Mouse (Mus musculus) midbrain, embryonic 16.5 days (tissue): ENCODE measurements at regions not wholly inside any gene's neighbourhood (a gene's known extent, or its start where the extent isn't known, plus 50 kb on each side); places are given as distances from the start of the nearest gene placed in this dataset.
"Not testable (repeated sequence)": the region's sequence is repeated elsewhere in the genome, so short reads cannot be mapped to it uniquely, and the experiment has no call there.

Experiments used
- ATAC-seq: fragments of 200-750 bp; cut with Nextera tagmentation; 2 replicates; pipeline ENCODE4 v1.8.0; 2017; ENCODE audit warnings: moderate TSS enrichment
- H3K27ac ChIP-seq: fragments of 300-500 bp; sonication (generic); 2 replicates; pipeline ENCODE4 v1.5.1; 2014; ENCODE audit warnings: mild to moderate bottlenecking, low read length, mixed read lengths
- H3K27me3 ChIP-seq: fragments of 300-500 bp; sonication (generic); 2 replicates; pipeline ENCODE4 v1.6.1; 2014; ENCODE audit warnings: low read depth, low read length, mixed read lengths; ENCODE audit not compliant: control insufficient read depth, insufficient read depth
- H3K36me3 ChIP-seq: fragments of 300-500 bp; sonication (generic); 2 replicates; pipeline ENCODE4 v1.6.1; 2014; ENCODE audit warnings: mild to moderate bottlenecking, low read length, moderate library complexity, mixed read lengths; ENCODE audit not compliant: control insufficient read depth, insufficient read depth
- H3K4me1 ChIP-seq: fragments of 300-500 bp; sonication (generic); 2 replicates; pipeline ENCODE4 v1.6.1; 2014; ENCODE audit warnings: mild to moderate bottlenecking, low read length, mixed read lengths; ENCODE audit not compliant: control insufficient read depth, insufficient read depth
- H3K4me2 ChIP-seq: fragments of 300-500 bp; sonication (generic); 2 replicates; pipeline ENCODE4 v1.6.1; 2014; ENCODE audit warnings: mild to moderate bottlenecking, low read length, mixed read lengths
- H3K4me3 ChIP-seq: fragments of 300-500 bp; sonication (generic); 2 replicates; pipeline ENCODE4 v1.5.1; 2014; ENCODE audit warnings: low read depth, mild to moderate bottlenecking, low read length, moderate library complexity, mixed read lengths
- H3K9ac ChIP-seq: fragments of 300-500 bp; sonication (generic); 2 replicates; pipeline ENCODE4 v1.6.1; 2014; ENCODE audit warnings: low read depth, low read length, mixed read lengths
- H3K9me3 ChIP-seq: fragments of 300-500 bp; sonication (generic); replicated peaks from 2 replicates; pipeline ENCODE4 v1.6.1; 2014; ENCODE audit warnings: mild to moderate bottlenecking, low read length, mixed read lengths; ENCODE audit not compliant: control insufficient read depth, poor library complexity, severe bottlenecking
- WGBS: fragments of 180-500 bp; shearing (Covaris S2); extraction: QIAGEN DNeasy Blood & Tissue Kit; methylation state at CpG from one replicate; pipeline ENCODE4 v1.1.7; 2014; 5-methylcytosine and 5-hydroxymethylcytosine counted together

GRCm38 (mm10) chr1:64376426-64376825 is 156.0 kb upstream of the Creb1 start:
- not testable (repeated sequence) for H3K9me3 ChIP-seq, H3K27ac ChIP-seq, H3K27me3 ChIP-seq, H3K36me3 ChIP-seq, H3K4me2 ChIP-seq, ATAC-seq, H3K9ac ChIP-seq, H3K4me3 ChIP-seq
- peaks cover 11% of the 10 kb centered on the region for H3K4me1 ChIP-seq
- 93% methylated on average over 1 of the region's 1 CpGs for WGBS

- Histone ChIP-seq H3K36me3 (no peaks in the 10 kb centered on the region), H3K27me3 (no peaks in the 10 kb centered on the region), H3K4me2 (no peak overlapping the region), H3K9ac (no peak overlapping the region), H3K4me1 (no peaks in the 10 kb centered on the region), H3K27ac (no peak overlapping the region), H3K4me3 (no peak overlapping the region), H3K9me3 (no peaks in the 10 kb centered on the region)
- ATAC-seq = no peak
- WGBS = 69% methylated on average over 13 of the region's 13 CpGs
These were observed 158.0 kb upstream of the Creb1 start for GRCm38 (mm10) chr1:64374286-64375071.

DNA sequence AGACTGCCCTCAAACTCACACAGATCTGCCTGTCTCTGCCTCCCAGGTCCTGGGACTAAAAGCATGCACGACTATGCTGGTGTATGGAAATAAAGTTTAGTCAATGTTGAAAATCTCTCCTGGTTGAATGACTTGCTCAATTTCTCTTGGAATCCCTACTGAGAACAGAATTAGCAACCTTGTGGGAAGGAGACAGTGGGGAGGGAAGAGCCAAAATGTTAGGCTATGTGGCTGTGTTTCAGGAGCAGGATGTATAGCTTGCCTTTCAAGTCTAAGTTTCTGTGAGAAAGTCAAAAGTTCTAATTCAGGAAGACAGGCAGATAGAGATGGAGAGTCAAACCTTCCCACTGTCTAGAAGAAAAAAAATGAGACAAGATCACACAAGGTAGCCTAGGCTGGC is 168.3 kb upstream of the Creb1 start:
- Histone ChIP-seq H3K9me3 (no peaks in the 10 kb centered on the region), H3K9ac (no peak overlapping the region), H3K4me2 (no peak overlapping the region), H3K27ac (no peak overlapping the region), H3K27me3 (no peaks in the 10 kb centered on the region), H3K4me1 (peaks cover 3% of the 10 kb centered on the region; the same call in 1 of the 2 replicates), H3K4me3 (no peak overlapping the region), H3K36me3 (no peaks in the 10 kb centered on the region)
- WGBS = 82% methylated on average over 1 of the region's 1 CpGs
- no peak for ATAC-seq

DNA sequence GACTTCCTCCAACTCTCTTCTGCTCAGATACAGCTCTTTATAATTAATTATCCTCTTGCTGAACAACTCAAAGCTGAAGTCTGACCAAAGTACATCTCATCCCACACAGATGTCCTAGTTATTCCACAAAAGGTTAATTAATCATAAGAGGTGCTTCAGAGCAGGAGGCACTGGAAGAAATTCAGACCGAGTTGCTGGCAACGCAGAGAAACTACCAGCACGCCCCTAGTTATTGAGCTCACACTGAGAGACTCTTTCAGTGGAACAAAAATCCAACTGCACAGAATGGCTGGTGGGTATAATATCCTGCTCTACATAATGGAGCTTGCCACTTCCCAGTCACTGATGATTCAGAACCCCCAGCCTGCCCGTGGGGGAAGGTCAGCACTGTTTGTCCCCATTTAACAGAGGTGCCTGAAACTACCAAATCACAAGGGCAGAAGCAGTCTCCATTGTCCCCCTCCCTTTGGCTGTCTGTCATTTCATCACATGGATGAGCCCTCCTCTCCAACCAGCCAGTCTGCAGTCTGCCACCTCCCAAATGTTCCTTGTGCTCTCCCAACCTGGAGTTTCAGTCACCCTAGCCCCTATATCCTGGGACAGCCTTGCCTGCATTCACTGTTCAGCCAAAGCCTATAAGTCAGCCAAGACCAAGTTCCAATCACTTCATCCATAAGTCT is 170.3 kb upstream of the Creb1 start:
- Histone ChIP-seq H3K27ac (no peak overlapping the region), H3K27me3 (no peaks in the 10 kb centered on the region), H3K9me3 (no peaks in the 10 kb centered on the region), H3K4me3 (no peak overlapping the region), H3K9ac (no peak overlapping the region), H3K36me3 (no peaks in the 10 kb centered on the region), H3K4me1 (no peaks in the 10 kb centered on the region), H3K4me2 (no peak overlapping the region)
- no peak for ATAC-seq
- 47% methylated on average over 4 of the region's 4 CpGs for WGBS

GRCm38 (mm10) chr1:64343268-64343667 is 189.2 kb upstream of the Creb1 start:
- Histone ChIP-seq H3K27ac (no peak overlapping the region), H3K9ac (no peak overlapping the region), H3K9me3 (no peaks in the 10 kb centered on the region), H3K4me3 (no peak overlapping the region), H3K36me3 (no peaks in the 10 kb centered on the region), H3K4me2 (no peak overlapping the region), H3K4me1 (peaks cover 4% of the 10 kb centered on the region; the same call in 1 of the 2 replicates), H3K27me3 (no peaks in the 10 kb centered on the region)
- WGBS = 69% methylated on average over 3 of the region's 3 CpGs
- no peak for ATAC-seq

DNA sequence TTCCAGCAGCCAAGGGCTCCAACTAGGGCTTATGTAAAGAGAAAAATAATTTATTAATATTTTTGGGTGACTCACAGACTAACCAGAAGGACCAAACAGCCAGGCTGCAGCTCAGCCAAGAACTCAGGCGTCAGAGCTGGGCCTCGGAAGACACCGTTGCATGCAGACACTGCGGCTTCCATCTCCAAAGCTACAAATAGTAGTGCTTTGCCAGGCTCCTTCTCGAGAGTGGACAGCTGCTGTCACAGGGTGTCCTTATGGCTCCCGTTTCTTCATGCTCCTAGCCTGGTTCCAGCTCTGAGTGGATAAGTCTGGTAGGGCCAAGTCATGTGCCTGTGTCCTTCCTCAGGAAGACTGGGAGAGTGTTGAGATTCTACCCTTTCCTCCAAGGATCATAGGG is 190.8 kb upstream of the Creb1 start:
- H3K4me2 ChIP-seq = no peak overlapping the region
- no peaks in the 10 kb centered on the region for H3K36me3 ChIP-seq
- no peak overlapping the region for H3K9ac ChIP-seq
- H3K27me3 ChIP-seq = no peaks in the 10 kb centered on the region
- no peak for ATAC-seq
- H3K4me1 ChIP-seq = peaks cover 8% of the 10 kb centered on the region; the same call in 1 of the 2 replicates
- no peak overlapping the region for H3K4me3 ChIP-seq
- WGBS = 98% methylated on average over 6 of the region's 6 CpGs
- H3K27ac ChIP-seq = no peak overlapping the region
- H3K9me3 ChIP-seq = no peaks in the 10 kb centered on the region

- Histone ChIP-seq H3K9me3 (no peaks in the 10 kb centered on the region), H3K4me3 (no peak overlapping the region), H3K9ac (peak overlapping the region; percentile 25; the same call in 1 of the 2 replicates), H3K27ac (no peak overlapping the region), H3K27me3 (no peaks in the 10 kb centered on the region), H3K4me1 (peaks cover 8% of the 10 kb centered on the region; the same call in 1 of the 2 replicates), H3K4me2 (peak overlapping the region; percentile 36), H3K36me3 (no peaks in the 10 kb centered on the region)
- 20% methylated on average over 9 of the region's 9 CpGs for WGBS
- no peak for ATAC-seq
These were observed 193.9 kb upstream of the Creb1 start for GRCm38 (mm10) chr1:64338575-64338961.

DNA sequence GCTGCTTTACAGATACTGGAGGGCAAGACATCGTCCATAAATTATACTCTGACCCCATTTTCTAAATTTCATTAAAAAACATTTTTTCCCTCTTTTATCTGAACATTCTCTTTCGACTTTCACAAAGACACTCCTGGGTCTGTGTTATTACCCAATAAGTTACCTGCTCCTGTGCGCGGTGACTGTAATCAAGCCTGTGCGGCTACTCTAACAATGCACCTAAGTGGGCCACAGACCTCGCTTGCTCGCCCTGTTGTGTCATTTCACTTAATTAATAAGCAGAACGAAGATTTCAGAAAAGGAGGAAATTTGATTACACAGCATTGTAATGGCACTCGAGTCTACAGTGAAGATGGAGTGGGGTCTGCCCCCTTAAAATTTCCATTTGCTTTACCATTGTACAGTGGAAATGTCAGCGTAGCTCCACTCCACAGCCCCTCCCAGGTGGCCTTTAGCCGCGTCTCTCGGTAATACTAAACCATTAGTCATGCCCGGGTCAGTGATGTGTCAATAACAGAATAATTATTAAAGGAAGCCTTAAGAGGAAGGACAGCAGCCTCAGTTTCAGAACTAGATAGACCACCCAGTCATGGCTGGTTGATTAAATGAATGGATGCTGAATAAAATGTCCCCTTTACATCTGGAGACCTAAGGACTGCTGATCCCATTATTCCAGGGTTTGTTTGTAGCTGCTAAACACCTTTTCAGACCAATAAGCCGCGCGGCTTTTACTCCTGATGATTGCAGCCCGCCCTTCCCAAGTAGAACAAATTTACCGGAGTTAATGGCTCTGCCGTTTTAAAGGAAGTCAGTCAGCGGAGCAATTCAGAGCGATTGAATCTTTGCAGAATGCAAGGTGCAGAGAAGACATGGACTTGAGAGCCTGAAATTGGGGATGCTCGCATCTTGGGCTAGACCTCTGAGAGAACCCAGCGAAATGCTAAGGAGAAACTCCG is 194.5 kb upstream of the Creb1 start:
- Histone ChIP-seq H3K36me3 (no peaks in the 10 kb centered on the region), H3K9me3 (no peaks in the 10 kb centered on the region), H3K9ac (peak overlapping the region; percentile 25; the same call in 1 of the 2 replicates), H3K27ac (no peak overlapping the region), H3K4me1 (peaks cover 8% of the 10 kb centered on the region; the same call in 1 of the 2 replicates), H3K4me2 (peak overlapping the region; percentile 36), H3K4me3 (no peak overlapping the region), H3K27me3 (no peaks in the 10 kb centered on the region)
- peak; percentile 56; the same call in 1 of the 2 replicates for ATAC-seq
- 35% methylated on average over 25 of the region's 25 CpGs for WGBS
